Mouse (Mus musculus): ENCODE data around the gene Hmgcl. TPM values are rescaled to one million over a fixed set of nuclear protein-coding genes. Genes with fewer than 3 reads are reported as not detected.
A peak's percentile ranks its signal among the peaks of the same experiment; 100 is the strongest.

Gene Hmgcl
- polyA plus RNA-seq, 1 experiment from 2014 or later: 80.2 TPM

- Histone ChIP-seq H3K4me1 (peaks cover 22% of the 10 kb centered on the region), H3K9me3 (replicated peaks) (no peaks in the 10 kb centered on the region), H3K4me2 (peak within 1 kb of the TSS; percentile 96), H3K36me3 (peaks cover 60% of the 10 kb centered on the region), H3K4me3 (replicated peaks) (peak within 1 kb of the TSS; percentile 86), H3K9ac (peak within 1 kb of the TSS; percentile 80), H3K27me3 (no peaks in the 10 kb centered on the region), H3K27ac (peak within 1 kb of the TSS; percentile 93)
- peak; percentile 93 for ATAC-seq (replicated peaks; ENCODE audit: low FRiP score)
- under 1% methylated on average over 56 of the region's 56 CpGs for WGBS
Observed at GRCm38 (mm10) chr4:135963457-135964193, 17.4 kb downstream of the Hmgcl start, which contains the start of gene Gale. Gene Gale, plus strand, starts transcription at chr4:135963727.

GRCm38 (mm10) chr4:135964426-135964825, 18.2 kb downstream of the Hmgcl start:
- Histone ChIP-seq H3K36me3 (peaks cover 60% of the 10 kb centered on the region), H3K9me3 (replicated peaks) (no peaks in the 10 kb centered on the region), H3K4me3 (replicated peaks) (peak overlapping the region; percentile 86), H3K4me1 (peaks cover 22% of the 10 kb centered on the region), H3K27ac (peak overlapping the region; percentile 82; the same call in 1 of the 2 replicates), H3K4me2 (peak overlapping the region; percentile 96), H3K9ac (peak overlapping the region; percentile 68), H3K27me3 (no peaks in the 10 kb centered on the region)
- 0 out of 2 replicates have a peak, but pooled peaks have one; percentile 7 for ATAC-seq (replicated peaks; ENCODE audit: low FRiP score)
- WGBS: 3% methylated on average over 12 of the region's 12 CpGs

- peak overlapping the region; percentile 96 for H3K4me2 ChIP-seq
- WGBS: 78% methylated on average over 9 of the region's 9 CpGs
- H3K27ac ChIP-seq: no peak overlapping the region
- no peak for ATAC-seq (replicated peaks; ENCODE audit: low FRiP score)
- H3K9me3 ChIP-seq (replicated peaks): no peaks in the 10 kb centered on the region
- peaks cover 60% of the 10 kb centered on the region for H3K36me3 ChIP-seq
- H3K27me3 ChIP-seq: no peaks in the 10 kb centered on the region
- H3K4me3 ChIP-seq (replicated peaks): peak overlapping the region; percentile 86
- H3K9ac ChIP-seq: peak overlapping the region; percentile 68
- peaks cover 22% of the 10 kb centered on the region for H3K4me1 ChIP-seq
Observed at GRCm38 (mm10) chr4:135965113-135965512, 18.9 kb downstream of the Hmgcl start.

- no peaks in the 10 kb centered on the region for H3K27me3 ChIP-seq
- H3K36me3 ChIP-seq: peaks cover 54% of the 10 kb centered on the region
- 91% methylated on average over 16 of the region's 16 CpGs for WGBS
- peaks cover 28% of the 10 kb centered on the region for H3K4me1 ChIP-seq
- H3K4me2 ChIP-seq: no peak overlapping the region
- no peak for ATAC-seq (replicated peaks; ENCODE audit: low FRiP score)
- H3K4me3 ChIP-seq (replicated peaks): no peak overlapping the region
- H3K27ac ChIP-seq: no peak overlapping the region
- no peak overlapping the region for H3K9ac ChIP-seq
- no peaks in the 10 kb centered on the region for H3K9me3 ChIP-seq (replicated peaks)
Observed at GRCm38 (mm10) chr4:135966283-135966682, 20.0 kb downstream of the Hmgcl start.

- H3K4me3 ChIP-seq (replicated peaks): no peak overlapping the region
- H3K4me1 ChIP-seq: peaks cover 34% of the 10 kb centered on the region
- H3K27ac ChIP-seq: no peak overlapping the region
- no peaks in the 10 kb centered on the region for H3K27me3 ChIP-seq
- H3K4me2 ChIP-seq: no peak overlapping the region
- no peaks in the 10 kb centered on the region for H3K9me3 ChIP-seq (replicated peaks)
- peaks cover 50% of the 10 kb centered on the region for H3K36me3 ChIP-seq
- no peak for ATAC-seq (replicated peaks; ENCODE audit: low FRiP score)
- WGBS: 89% methylated on average over 18 of the region's 18 CpGs
- no peak overlapping the region for H3K9ac ChIP-seq
Observed at GRCm38 (mm10) chr4:135967086-135967760, 21.0 kb downstream of the Hmgcl start.

GRCm38 (mm10) chr4:135968271-135968869, 22.1 kb downstream of the Hmgcl start:
- Histone ChIP-seq H3K4me1 (peaks cover 35% of the 10 kb centered on the region), H3K4me3 (replicated peaks) (no peak overlapping the region), H3K36me3 (peaks cover 50% of the 10 kb centered on the region), H3K27ac (0 out of 2 replicates have a peak overlapping the region, but pooled peaks have one; percentile 18), H3K9ac (peak overlapping the region; percentile 26; the same call in 1 of the 2 replicates), H3K9me3 (replicated peaks) (no peaks in the 10 kb centered on the region), H3K4me2 (no peak overlapping the region), H3K27me3 (no peaks in the 10 kb centered on the region)
- no peak for ATAC-seq (replicated peaks; ENCODE audit: low FRiP score)
- WGBS: 56% methylated on average over 19 of the region's 19 CpGs

- ATAC-seq (replicated peaks; ENCODE audit: low FRiP score): no peak
- WGBS: 89% methylated on average over 13 of the region's 13 CpGs
Observed at GRCm38 (mm10) chr4:135969070-135969750, 23.0 kb downstream of the Hmgcl start.

GRCm38 (mm10) chr4:135970585-135970984, 24.3 kb downstream of the Hmgcl start:
- Histone ChIP-seq H3K27me3 (no peaks in the 10 kb centered on the region), H3K9me3 (replicated peaks) (no peaks in the 10 kb centered on the region), H3K4me2 (peak overlapping the region; percentile 89; the same call in 1 of the 2 replicates), H3K27ac (no peak overlapping the region), H3K4me1 (peaks cover 22% of the 10 kb centered on the region), H3K36me3 (peaks cover 64% of the 10 kb centered on the region), H3K9ac (no peak overlapping the region), H3K4me3 (replicated peaks) (peak overlapping the region; percentile 99; the same call in 1 of the 2 replicates)
- no peak for ATAC-seq (replicated peaks; ENCODE audit: low FRiP score)
- WGBS: 82% methylated on average over 11 of the region's 11 CpGs

More at GRCm38 (mm10) chr4:135969070-135969750, 23.0 kb downstream of the Hmgcl start:
- Histone ChIP-seq H3K36me3 (peaks cover 51% of the 10 kb centered on the region), H3K4me3 (replicated peaks) (no peak overlapping the region), H3K4me2 (no peak overlapping the region), H3K9me3 (replicated peaks) (no peaks in the 10 kb centered on the region), H3K27me3 (no peaks in the 10 kb centered on the region), H3K4me1 (peaks cover 32% of the 10 kb centered on the region), H3K27ac (no peak overlapping the region), H3K9ac (peak overlapping the region; percentile 26; the same call in 1 of the 2 replicates)

- Histone ChIP-seq H3K36me3 (peaks cover 66% of the 10 kb centered on the region), H3K9ac (peak overlapping the region; percentile 97), H3K27ac (peak overlapping the region; percentile 83), H3K4me2 (peak overlapping the region; percentile 89), H3K4me1 (peaks cover 22% of the 10 kb centered on the region), H3K9me3 (replicated peaks) (no peaks in the 10 kb centered on the region), H3K4me3 (replicated peaks) (peak overlapping the region; percentile 99), H3K27me3 (no peaks in the 10 kb centered on the region)
- WGBS: under 1% methylated on average over 35 of the region's 35 CpGs
- ATAC-seq (replicated peaks; ENCODE audit: low FRiP score): no peak
Observed at GRCm38 (mm10) chr4:135971805-135972555, 25.7 kb downstream of the Hmgcl start.

- peak within 1 kb of the TSS; percentile 99 for H3K4me3 ChIP-seq (replicated peaks)
- peaks cover 22% of the 10 kb centered on the region for H3K4me1 ChIP-seq
- H3K27ac ChIP-seq: peak within 1 kb of the TSS; percentile 83
- peaks cover 64% of the 10 kb centered on the region for H3K36me3 ChIP-seq
- ATAC-seq (replicated peaks; ENCODE audit: low FRiP score): peak; percentile 84
- peak within 1 kb of the TSS; percentile 97 for H3K9ac ChIP-seq
- WGBS: 2% methylated on average over 19 of the region's 19 CpGs
- no peaks in the 10 kb centered on the region for H3K27me3 ChIP-seq
- H3K9me3 ChIP-seq (replicated peaks): no peaks in the 10 kb centered on the region
- peak within 1 kb of the TSS; percentile 89 for H3K4me2 ChIP-seq
Observed at GRCm38 (mm10) chr4:135972556-135972906, 26.3 kb downstream of the Hmgcl start, which contains the start of gene Lypla2. Gene Lypla2, minus strand, starts transcription at chr4:135972626.

Measured in kidney, embryonic 15.5 days (tissue).